Mouse (Mus musculus) CD4-positive, CD25-positive, alpha-beta regulatory T cell (primary cell): Measurements from ENCODE around the gene Susd5. TPM values are rescaled to one million over a fixed set of nuclear protein-coding genes. Genes with fewer than 3 reads are reported as not detected.

Experiments used
- polyA plus RNA-seq: library from polyadenylated mRNA; unstranded; fragments of 100-300 nt; shearing (Covaris generic); gene quantifications from one replicate; pipeline ENCODE4 v1.2.1, GENCODE M21; 2017

Susd5 gene
- polyA plus RNA-seq, result not detected

GRCm38 (mm10) chr9:114057090-114057796 lies at the start of gene Susd5:
Gene Susd5, plus strand, starts transcription at chr9:114057140.

GRCm38 (mm10) chr9:114046028-114046427 lies 10.9 kb upstream of the Susd5 start, which contains the start of gene Fbxl2:
Gene Fbxl2, minus strand, starts transcription at chr9:114046191.

Other genes starting within 250 kb of the Susd5 start
- 71.2 TPM for gene Ubp1, start 126.2 kb upstream of the Susd5 start, polyA plus RNA-seq
- gene Fbxl2, start 10.9 kb upstream of the Susd5 start, polyA plus RNA-seq, result 0.56 TPM